Mouse (Mus musculus) cerebellum, adult 18-20 months (tissue): ENCODE data around the gene Plch2.

Experiments used
- DNase-seq, 2 experiments: peaks; one replicate each; pipeline ENCODE4 v3.0.0; 2021

Plch2 gene

DNA sequence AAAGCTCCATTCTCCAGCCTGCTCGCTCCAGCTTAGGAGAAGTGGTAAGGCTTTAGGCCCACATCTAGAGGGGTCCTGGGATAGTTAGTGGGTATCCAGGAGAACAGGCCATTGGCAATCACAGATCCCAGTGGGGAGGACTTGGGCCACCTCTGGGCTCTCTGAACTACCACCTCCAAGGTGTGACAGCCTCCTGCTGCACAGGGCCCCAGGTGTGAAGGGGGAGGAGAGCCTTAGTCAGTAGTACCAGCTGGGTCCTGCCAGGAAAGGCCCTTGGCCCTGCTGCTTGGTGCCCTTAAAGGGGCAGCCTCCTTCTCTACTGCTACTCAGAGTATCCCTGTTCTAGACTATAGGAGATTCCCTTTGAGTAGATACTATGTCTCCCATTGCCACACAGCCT lies 36.4 kb downstream of the Plch2 start:
- no peak for DNase-seq

DNA sequence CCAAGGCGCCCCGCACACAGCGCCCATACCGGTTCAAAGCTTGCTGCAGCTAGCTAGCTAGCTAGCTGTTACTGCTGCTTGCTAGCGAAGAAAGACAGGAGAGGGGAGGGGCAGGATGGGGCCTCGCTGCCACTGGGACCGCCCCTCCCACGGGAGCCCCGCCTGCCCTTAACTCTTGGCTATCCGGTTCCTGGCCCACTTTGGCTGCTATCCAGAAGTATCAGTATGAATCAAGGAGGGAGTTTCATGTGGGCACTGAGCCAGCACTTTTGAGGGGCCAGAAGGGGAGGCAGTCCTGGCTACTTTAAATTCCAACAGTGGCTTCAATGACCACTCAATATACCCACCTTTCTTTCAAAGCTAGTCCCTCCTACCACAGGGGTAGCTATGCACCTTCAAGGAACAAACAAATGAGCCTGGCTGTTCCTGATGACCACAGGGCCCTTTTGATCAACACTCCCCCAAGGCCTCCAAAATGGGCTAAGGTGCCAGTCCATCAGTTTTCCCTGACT lies 37.2 kb downstream of the Plch2 start:
- peak; percentile 90 to 94 for DNase-seq

DNA sequence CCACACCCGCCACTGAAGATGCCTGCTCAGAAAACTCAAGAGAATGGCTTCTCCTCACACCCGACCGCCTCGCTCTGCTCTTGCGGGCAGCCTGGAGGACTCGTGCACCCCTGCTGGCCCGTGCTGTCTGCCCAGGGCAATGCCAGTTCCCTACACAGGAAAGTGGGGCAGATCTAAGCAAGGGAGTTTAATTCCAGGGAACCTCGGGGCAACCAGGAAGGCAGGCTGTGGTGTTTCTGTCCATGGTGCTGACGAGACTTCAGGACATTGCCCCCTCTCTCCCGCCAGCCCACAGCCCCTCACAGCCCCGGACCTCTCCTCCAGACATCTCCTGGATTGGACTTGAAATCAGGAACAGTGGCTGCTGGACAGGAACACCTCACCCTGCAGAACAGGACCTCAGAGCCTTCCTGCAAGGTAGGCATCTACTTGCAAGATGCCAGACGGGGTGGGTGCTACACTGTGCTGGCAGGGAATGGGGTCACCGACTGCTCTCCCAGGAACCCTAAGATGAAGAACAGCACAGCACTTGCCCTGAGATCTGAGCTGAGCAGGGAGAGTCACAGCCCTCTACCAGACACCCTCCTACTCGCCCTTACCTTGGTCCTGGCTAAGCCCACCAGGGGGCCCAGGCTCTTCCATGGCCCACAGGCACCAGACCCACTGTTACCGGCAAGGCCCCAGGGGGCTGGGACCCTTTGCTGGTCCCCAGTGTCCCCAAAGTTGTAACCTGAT lies 37.8 kb downstream of the Plch2 start:
- DNase-seq: peak; percentile 83 to 88

DNA sequence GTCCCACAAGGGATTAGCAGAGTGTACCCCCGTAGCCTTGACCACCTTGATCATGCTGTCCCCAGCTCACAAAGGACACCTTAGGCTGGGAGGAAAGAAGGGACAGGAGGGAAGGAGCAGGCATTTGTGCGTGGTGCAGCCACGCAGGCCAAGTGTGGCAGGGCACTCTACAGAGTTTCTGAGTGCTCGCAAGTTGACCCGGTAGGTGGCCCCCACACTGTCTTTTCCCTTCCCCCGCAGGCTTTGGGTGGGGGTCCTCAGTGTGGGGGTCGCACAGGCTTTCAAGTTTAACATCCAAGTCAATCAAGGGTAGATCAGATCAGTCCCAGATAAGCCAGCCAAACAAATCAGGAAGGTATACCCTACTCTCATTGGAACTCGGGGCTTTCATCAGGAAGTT lies 38.5 kb downstream of the Plch2 start:
- DNase-seq: no peak

DNA sequence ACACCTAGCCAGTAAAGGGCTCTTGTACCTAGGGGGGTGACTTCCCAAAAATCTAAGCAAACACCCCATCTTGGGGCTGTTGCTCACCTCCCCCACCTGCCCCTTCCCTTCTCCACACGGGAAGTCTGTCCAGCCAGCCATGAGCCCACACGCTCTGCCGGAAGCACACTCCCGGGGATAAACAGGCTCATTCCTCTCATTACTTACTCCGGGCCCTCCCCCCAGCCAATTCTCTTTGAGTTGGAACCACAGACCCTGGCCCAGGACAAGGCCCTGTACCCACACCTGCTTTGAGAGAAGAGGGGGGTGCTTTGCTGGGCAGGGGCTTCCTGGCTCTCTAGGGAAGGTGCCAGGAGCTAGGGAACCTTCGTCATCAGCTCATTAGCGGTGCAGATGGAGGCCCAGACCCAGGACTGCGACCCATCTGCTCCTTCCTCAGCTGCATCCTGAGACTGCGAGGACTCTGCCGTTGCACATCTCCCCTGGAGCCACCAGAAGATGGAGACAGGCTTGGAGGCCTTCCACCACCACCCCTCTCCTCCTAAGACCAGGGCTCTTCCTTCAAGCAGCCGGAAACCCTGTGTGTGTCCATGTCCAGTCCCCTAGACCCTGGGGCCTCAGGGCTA lies 39.2 kb downstream of the Plch2 start:
- peak; percentile 73 to 77 for DNase-seq

DNA sequence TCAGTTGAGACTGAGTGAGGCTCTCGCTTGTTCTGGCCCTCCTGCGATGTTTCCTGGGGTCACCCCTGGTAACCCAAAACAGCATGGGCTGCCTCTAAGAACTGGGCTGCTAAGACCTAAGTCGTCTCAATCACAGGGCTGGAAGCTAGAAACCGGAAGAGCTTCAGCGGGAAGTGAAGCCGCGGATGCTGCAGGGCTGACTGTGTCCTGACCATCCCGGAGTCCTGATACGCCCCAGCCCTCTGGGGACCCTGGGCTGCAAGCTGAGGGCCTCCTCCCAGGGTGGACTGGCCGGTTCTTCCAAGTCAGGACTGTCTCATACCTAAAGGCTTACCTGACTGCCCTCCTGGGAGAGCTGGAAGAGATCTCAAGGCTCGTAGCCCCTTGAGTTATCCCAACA lies 39.8 kb downstream of the Plch2 start:
- peak in 1 of 2 experiments; percentile 54 for DNase-seq

DNA sequence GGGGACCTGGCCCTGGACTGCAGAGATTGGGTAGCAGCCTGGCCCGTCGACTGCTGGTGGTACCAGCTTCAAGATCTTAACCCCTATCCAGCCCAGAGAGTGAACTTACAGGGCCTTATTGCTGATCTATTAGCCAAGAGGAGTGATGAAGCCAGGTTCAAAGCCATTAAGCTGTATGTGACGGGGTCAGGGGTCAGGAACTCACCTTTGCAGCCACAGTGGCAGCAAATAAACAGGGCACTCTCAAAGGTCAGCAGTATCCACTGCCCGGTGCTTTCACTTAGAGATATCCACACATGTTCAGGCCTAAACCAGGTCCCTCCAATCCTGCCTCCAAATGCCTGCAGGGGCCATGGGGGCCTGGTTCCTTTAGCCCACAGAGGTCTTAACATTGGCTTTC lies 41.0 kb downstream of the Plch2 start:
- no peak for DNase-seq

DNA sequence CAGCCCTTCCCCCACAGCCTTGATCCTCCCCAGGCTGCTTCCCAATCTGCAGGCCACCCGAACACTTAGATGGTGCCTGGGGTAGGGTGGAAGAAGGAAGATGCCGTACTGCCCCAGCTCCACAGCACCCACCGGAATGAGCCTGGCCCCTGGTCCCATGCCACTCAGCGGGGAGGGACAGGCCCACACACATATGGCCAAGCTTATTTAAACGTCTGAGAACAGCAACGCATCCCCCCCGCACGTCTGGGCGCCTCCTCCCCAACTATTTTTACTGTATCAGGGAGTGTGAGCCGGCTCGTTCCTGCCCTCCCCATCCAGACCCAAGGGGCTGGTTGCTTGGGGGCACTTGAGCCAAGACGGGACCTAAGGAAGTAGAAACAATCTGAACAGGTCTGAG lies 41.8 kb downstream of the Plch2 start:
- peak in 1 of 2 experiments; percentile 32 for DNase-seq

DNA sequence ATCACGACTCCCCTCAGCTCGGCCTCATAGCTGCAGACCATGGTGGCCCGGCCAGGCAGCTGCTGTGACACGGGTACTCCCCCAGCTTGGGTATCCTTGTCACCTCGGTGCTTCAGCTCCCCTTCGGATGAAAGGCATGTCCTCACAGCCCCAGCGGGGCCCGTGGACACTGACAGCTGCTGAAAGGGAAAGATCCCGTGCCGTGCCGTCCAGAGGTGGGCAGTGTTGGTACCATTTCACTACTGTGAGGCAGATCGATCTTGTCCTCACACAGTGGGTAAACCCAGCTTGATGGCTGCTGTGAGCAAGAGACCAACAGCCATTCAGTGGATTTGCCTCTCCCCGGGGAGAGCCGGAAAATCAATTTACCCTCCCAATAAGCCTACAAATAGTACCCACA lies 42.3 kb downstream of the Plch2 start:
- no peak for DNase-seq

DNA sequence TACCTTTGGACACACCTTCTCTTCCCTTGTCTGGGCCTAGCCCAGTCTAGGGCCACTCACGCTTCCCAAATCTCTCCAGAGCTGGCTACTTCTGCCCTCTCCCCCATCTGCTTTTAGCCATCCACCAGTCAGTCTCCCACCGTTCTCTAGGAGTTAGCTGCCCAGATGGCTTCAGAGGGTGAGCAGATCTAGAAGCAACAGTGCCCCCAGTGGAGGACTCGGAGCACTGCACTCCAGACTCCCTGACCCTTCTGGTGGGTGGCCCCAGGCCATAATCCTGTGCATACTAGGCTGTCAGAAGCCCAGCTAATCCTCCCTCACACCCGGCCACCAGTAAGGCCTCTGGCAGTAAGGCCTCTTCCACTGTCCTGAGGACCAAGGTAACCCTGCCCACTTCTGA lies 43.8 kb downstream of the Plch2 start:
- DNase-seq: peak; percentile 86

DNA sequence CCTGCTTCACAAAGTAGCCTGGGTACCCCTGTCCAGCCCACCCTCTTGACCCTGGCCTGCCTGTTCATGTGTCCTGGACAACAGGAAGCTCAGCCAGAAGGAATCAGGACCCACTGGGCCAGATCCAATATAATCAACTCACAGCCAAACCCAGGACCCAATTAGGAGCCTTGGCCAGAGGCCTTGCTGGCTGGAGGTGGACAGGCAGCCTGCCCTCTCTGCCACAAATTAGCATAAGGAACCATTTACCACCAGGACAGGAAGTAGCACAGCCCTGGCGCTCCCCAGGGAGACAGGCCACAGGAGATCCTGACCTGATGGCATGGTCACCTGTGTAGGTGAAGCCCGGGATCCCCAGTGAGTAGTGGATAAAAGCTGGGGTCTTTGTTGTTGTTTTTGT lies 44.5 kb downstream of the Plch2 start:
- peak; percentile 65 to 69 for DNase-seq

DNA sequence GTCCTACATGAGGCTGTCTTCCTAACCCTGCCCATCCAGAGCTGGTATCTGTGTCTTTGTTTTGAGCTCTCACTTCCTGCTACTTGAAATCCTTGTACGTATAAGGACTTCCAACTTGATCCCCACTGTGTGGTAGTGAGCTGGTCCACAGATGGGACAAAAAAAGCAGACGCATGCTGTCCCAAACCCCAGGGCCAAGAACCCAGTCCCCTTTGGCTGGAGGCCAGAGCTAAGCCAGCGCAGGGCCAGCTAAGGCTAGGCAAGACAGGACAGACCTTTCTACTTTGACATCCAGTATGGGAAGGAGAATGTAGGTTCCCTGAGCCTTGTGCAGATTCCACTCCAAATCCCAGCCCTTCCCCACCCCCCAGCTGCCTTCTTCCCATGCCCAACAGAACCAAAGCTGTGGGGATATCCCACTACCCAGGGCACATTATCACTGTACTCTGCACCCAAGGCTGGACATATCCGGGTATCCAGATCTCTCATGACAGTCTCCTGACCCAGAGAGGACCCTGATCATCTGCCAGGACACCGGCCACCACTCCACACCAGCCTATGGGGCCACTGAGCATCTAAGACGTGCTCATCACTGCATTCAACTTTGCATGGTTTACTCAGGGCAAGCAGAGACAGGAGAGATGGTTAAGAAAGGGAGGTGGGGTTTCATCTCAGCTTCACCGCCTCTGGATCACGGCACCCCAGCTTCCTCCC lies 45.1 kb downstream of the Plch2 start:
- peak; percentile 61 to 72 for DNase-seq

DNA sequence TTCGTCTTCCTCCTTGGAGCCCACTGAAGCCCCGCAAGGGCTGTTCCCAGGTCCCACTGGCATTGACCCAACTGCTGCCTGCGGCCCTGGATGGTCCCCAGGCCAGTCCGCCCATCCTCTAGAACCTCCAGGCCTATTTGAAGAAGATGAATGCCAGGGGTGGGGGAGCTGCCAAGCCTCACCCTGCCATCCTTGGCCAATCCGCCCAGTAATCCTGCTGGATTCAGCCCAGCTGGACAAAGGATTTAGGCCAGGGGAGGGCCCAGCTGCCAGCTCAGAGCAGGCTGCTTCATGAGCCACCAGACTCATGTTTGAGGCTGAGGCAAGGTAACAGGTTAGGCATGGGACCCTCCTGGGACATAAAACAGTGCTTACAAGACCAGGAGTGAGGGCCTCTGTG lies 45.7 kb downstream of the Plch2 start:
- DNase-seq: peak; percentile 87 to 91

DNA sequence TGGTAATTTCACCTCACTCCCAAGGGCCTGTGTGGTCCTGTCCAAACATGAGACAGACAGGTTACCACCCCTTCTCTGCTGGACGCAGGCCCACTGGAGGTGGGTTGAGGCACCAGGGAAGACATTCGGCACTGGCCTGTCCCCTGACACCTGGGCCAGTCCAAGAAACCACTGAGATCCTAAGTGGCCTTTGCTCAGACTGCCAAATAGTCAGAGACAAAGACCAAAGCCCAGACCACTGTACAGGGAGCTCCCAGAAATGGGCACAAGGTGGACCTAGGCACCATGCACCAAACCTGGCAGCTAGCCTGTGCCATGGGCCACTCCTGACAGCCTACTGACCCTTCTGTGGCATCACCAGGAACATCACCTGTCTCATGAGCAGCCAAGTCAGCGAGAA lies 47.4 kb downstream of the Plch2 start:
- DNase-seq: no peak

DNA sequence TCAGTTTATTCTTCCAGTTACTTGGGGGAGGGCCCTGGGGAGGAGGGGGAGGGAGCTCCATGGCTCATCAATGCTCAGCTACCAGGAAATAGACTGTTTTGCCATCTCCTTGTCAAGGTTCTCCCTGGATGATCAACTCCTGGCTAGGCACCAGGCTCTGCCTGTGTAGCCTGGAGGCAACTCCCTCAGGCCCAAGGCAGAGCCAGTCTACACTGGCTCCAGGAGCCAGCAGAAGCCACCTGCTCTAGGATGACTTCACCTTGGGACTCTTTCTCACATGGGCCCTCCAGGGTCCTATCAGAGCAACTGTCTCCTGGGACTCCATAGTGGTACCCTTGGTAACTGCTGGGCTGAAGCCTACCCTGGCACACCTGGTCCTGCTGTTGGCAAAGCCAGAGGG lies 48.5 kb downstream of the Plch2 start:
- no peak for DNase-seq

DNA sequence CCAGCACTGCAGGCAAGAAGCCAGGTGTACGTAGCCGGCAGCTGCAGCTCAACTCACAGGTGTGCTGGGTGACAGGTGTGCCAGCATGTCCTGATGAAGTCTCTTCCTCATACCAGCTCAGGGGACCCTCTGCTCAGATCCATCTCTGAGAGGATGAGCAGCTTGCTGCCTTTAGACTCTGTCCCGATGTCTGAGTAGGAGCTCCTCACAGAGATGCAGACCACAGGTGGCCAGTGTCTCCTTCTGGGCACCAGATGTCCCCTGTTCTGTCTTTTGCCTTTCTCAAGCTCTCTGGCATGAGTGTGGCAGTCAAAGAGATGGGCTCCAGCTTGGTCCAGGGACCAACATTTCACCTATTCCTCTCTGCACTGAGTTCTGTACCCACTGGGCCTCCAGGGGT lies 48.9 kb downstream of the Plch2 start:
- DNase-seq: peak; percentile 54 to 66

DNA sequence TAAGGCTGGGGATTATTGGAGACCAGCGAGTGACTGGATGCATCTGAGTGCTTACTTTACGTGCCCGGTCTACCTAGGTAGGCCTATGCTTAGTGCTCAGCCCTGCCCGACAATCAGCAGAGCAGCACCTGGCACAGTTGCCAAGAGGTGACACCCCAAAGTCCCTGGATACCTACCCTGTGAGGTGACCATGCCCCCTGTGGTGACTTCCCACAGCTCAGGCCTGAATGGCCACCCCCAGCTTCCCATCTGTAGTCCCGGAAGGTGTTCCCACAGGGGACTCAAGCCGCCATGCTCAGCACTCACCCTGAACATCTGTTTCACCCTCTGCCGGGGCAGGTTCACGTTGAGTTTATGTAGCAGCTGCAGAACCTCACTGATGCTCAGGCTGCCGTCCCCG lies 50.3 kb downstream of the Plch2 start:
- no peak for DNase-seq

DNA sequence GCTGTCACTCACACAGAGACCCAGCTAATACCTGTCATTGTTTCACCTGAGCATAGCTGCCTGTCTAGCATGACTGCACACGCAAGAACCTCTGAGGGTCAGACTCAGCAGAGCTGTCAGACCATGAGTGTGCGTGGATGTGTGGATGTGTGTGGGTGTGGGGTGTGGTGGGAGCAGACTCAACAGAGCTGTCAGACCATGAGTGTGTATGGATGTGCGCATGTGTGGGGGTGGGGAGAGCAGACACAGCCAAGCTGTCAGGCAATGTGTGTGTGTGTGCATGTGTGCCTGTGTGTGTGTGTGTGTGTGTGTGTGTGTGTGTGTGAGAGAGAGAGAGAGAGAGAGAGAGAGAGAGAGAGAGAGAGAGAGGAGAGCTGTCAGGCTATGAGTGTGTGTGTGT lies 51.3 kb downstream of the Plch2 start:
- no peak for DNase-seq

DNA sequence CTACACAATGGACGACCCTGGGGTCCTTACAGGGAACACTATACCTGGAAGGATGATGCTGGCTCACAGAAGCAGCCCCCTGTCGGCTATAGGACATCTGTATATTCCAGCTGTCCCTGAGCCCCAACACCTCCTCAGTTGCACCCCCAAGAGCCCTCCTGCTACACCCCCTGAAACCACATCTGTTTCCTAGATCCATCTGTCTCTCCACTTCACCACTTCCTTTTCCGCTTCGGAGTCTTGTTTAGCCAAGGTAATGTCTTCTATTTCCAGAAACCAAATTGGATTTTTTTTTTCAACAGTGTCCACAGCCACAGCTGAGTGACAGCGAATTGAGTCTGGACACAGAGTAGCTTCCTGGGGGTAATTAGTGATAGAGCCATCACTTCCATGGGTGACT lies 57.2 kb downstream of the Plch2 start:
- no peak for DNase-seq

DNA sequence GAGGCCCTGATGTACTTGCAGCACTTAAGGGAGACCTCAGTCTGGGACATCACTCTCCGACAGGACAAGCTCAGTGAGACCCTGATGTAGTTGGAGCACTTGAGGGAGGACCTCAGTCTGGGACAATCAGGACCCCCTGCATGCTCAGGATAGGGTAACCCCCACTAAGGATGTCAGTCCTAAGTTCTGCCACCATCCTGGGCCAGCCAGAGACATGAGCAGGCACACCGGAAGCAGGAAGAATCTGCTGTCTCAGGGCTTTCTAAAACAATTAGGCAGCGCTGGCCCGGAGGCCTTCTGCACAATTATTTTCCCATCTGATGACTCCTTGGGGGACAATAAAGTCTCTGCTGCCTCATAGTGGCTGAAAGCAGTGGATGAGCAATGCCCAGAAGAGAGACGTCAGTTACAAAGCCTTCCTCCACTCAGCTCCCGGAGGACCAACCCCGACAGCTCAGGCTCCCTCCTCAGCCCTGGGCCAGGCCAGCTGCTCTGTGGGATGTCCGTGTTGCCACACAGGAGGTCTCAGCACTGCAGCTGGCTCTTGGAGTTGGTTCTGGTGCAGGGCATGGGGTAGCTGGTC lies 59.9 kb downstream of the Plch2 start:
- peak in 1 of 2 experiments; percentile 12 for DNase-seq

DNA sequence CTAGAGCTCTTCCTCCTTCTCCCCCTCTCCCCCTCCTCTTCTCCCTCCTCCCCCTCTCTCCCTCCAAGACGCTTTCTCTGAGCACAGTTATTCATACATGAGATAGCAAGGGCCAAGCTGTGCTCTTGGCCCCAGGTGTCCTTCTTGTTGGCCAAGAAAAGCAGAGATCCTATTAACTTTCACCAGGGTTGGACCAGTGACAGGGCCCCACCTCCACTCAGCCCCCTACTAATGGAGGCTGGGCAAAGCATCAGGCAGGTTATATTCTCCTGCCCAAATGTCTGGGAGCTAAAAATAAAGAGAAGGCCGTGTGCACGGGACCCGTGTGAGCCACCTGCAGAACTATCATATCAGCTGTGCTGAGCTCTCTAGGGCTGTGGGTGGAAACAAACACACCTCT lies 61.7 kb downstream of the Plch2 start:
- DNase-seq: peak in 1 of 2 experiments; percentile 9

DNA sequence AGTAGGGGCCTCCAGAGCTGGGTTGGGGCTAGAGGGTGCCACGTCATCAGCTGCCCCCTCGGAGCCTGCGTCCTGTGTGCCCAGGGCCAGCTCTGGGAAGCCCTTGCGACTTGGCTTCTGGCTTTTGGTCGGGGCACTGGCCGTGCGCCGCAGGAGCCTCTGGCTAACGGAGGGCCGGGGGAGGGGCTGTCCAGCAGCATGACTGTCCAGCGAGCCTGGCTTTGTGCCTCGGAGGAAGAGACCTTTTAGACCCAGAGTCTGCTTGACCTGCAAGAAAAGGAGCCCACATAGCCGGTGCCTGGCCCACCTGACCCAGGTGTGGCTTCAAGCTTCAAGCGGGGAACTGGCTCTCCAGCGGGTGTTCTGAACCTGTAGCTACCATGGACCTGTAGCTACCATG lies 69.8 kb downstream of the Plch2 start:
- DNase-seq: no peak

DNA sequence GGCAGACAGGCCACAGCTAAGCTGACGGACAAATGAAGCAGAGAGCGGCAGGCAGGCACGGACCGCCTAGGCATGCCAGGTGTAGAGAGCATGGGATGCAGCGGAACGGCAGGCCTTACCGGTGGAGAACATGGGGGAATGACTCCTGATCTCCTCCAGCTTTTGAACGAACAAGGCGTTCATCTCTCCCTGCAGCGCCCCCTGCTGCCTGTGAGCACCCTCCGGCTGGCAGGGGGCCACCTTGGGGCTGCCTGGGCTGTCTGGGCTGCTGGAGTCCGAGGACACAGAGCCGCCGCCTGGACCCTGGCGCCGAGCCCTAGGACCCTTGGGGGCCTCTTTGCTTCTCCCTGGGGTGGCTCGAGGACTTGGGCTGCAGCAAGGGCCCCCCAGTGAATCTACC lies 70.5 kb downstream of the Plch2 start:
- DNase-seq: peak; percentile 67 to 80
